Mouse (Mus musculus) CH12.LX (cell line): ENCODE measurements around the gene Lrrc18. TPM values are rescaled to one million over a fixed set of nuclear protein-coding genes. Genes with fewer than 3 reads are reported as not detected.

Source experiments
- DNase-seq: peaks from one replicate; pipeline ENCODE4 v3.0.0-alpha.2; 2013; ENCODE audit errors: extremely low read depth
- H3K27ac ChIP-seq: 2 replicates; pipeline ENCODE4 v1.5.1; 2012; ENCODE audit warnings: low read depth, mild to moderate bottlenecking, control low read depth, moderate library complexity; ENCODE audit not compliant: insufficient read depth
- H3K27me3 ChIP-seq: replicated peaks from 2 replicates; pipeline ENCODE3; 2012; ENCODE audit warnings: inconsistent platforms
- H3K36me3 ChIP-seq, 2 experiments: replicated peaks in 1 of 2; 2 replicates each; pipeline versions ENCODE3 to v1.6.1; 2012; ENCODE audit warnings: inconsistent platforms in 1 of 2, low read length in 1 of 2, mild to moderate bottlenecking in 1 of 2, mixed read lengths in 1 of 2, moderate library complexity in 1 of 2; ENCODE audit not compliant: control insufficient read depth in 1 of 2, insufficient read depth in 1 of 2
- H3K4me1 ChIP-seq, 2 experiments: 2 replicates each; pipeline ENCODE4 v1.6.1; 2012; ENCODE audit warnings: inconsistent platforms in 1 of 2, moderate library complexity in 1 of 2; ENCODE audit not compliant: insufficient read depth in 2 of 2, control insufficient read depth in 1 of 2
- H3K4me2 ChIP-seq: 2 replicates; pipeline ENCODE4 v1.6.1; 2012; ENCODE audit warnings: low read depth, mild to moderate bottlenecking, control low read depth; ENCODE audit not compliant: poor library complexity, insufficient read depth, severe bottlenecking
- H3K4me3 ChIP-seq, 3 experiments: fragments of 150-350 bp in 1 of 3; sonication (generic) in 1 of 3; replicated peaks in 1 of 3; 2 replicates each; pipeline versions ENCODE3 to v1.5.1; 2011 to 2012; ENCODE audit warnings: low read depth in 2 of 3, low read length in 2 of 3, mild to moderate bottlenecking in 2 of 3, moderate library complexity in 2 of 3, control low read depth in 1 of 3, improper control_type of control experiment in 1 of 3, inconsistent platforms in 1 of 3, mixed read lengths in 1 of 3; ENCODE audit not compliant: poor library complexity in 1 of 3
- H3K79me2 ChIP-seq: replicated peaks from 2 replicates; pipeline ENCODE4 v1.6.1; 2012; ENCODE audit warnings: mild to moderate bottlenecking, moderate library complexity; ENCODE audit not compliant: control insufficient read depth, poor library complexity, insufficient read depth, severe bottlenecking; ENCODE audit errors: extremely low read depth
- H3K9ac ChIP-seq: 2 replicates; pipeline ENCODE4 v1.6.1; 2012; ENCODE audit warnings: low read depth, mild to moderate bottlenecking, control low read depth, moderate library complexity; ENCODE audit not compliant: insufficient read depth
- H3K9me3 ChIP-seq: replicated peaks from 2 replicates; pipeline ENCODE3; 2012; ENCODE audit warnings: low read length, inconsistent platforms, mixed read lengths
- EP300 ChIP-seq: IDR thresholded peaks from 2 replicates; pipeline ENCODE4 v1.6.1; 2011; ENCODE audit warnings: low read length, improper control_type of control experiment
- ETS1 ChIP-seq: conservative IDR thresholded peaks from 2 replicates; pipeline ENCODE4 v1.6.1; 2012; ENCODE audit warnings: low read depth, mild to moderate bottlenecking, inconsistent platforms, low read length, improper control_type of control experiment, moderate library complexity
- GABPA ChIP-seq: IDR thresholded peaks from 2 replicates; pipeline ENCODE4 v1.6.1; 2012; ENCODE audit warnings: low read depth, low read length, improper control_type of control experiment, inconsistent platforms; ENCODE audit not compliant: insufficient replicate concordance
- JUND ChIP-seq: conservative IDR thresholded peaks from 2 replicates; pipeline ENCODE4 v1.6.1; 2011; ENCODE audit warnings: low read depth, low read length, improper control_type of control experiment
- MAX ChIP-seq: IDR thresholded peaks from 2 replicates; pipeline ENCODE4 v1.6.1; 2011; ENCODE audit warnings: low read length, improper control_type of control experiment
- MAZ ChIP-seq: IDR thresholded peaks from 2 replicates; pipeline ENCODE4 v1.6.1; 2012; ENCODE audit warnings: low read depth, mild to moderate bottlenecking, inconsistent platforms, low read length, improper control_type of control experiment, moderate library complexity
- MEF2A ChIP-seq: IDR thresholded peaks from 2 replicates; pipeline ENCODE4 v1.6.1; 2014; ENCODE audit warnings: low read depth, mild to moderate bottlenecking, inconsistent platforms, low read length, improper control_type of control experiment, borderline replicate concordance
- MXI1 ChIP-seq: IDR thresholded peaks from 2 replicates; pipeline ENCODE4 v1.6.1; 2011; ENCODE audit warnings: mild to moderate bottlenecking, low read depth, low read length, improper control_type of control experiment
- MYC ChIP-seq: IDR thresholded peaks from 2 replicates; pipeline ENCODE4 v1.6.1; 2011; ENCODE audit warnings: low read depth, mild to moderate bottlenecking, improper control_type of control experiment, low read length
- NELFE ChIP-seq: IDR thresholded peaks from 2 replicates; pipeline ENCODE4 v1.6.1; 2011; ENCODE audit warnings: low read depth, low read length, improper control_type of control experiment
- TBP ChIP-seq: conservative IDR thresholded peaks from 2 replicates; pipeline ENCODE4 v1.6.1; 2011; ENCODE audit warnings: low read depth, low read length, improper control_type of control experiment
- TCF12 ChIP-seq: IDR thresholded peaks from 2 replicates; pipeline ENCODE4 v1.6.1; 2014; ENCODE audit warnings: low read depth, mild to moderate bottlenecking, inconsistent platforms, low read length, improper control_type of control experiment
- UBTF ChIP-seq: IDR thresholded peaks from 2 replicates; pipeline ENCODE4 v1.6.1; 2012; ENCODE audit warnings: low read depth, mild to moderate bottlenecking, inconsistent platforms, low read length, improper control_type of control experiment, moderate library complexity
- USF1 ChIP-seq: IDR thresholded peaks from 2 replicates; pipeline ENCODE4 v1.6.1; 2014; ENCODE audit warnings: low read depth, mild to moderate bottlenecking, inconsistent platforms, low read length, improper control_type of control experiment
- USF2 ChIP-seq: conservative IDR thresholded peaks from 2 replicates; pipeline ENCODE4 v1.6.1; 2011; ENCODE audit warnings: low read depth, low read length, improper control_type of control experiment
- ZC3H11A ChIP-seq: IDR thresholded peaks from 2 replicates; pipeline ENCODE4 v1.6.1; 2012; ENCODE audit warnings: low read depth, mild to moderate bottlenecking, inconsistent platforms, low read length, improper control_type of control experiment
- ZKSCAN1 ChIP-seq: IDR thresholded peaks from 2 replicates; pipeline ENCODE4 v1.6.1; 2012; ENCODE audit warnings: low read depth, inconsistent platforms, low read length, improper control_type of control experiment, borderline replicate concordance
- dilution Hi-C: fragments of 300-500 bp; cut with MboI; formaldehyde crosslinking; loops from 2 replicates; pipeline ENCODE4 v1.14.3; 2020; ENCODE audit warnings: low sequenced_read_pairs; ENCODE audit not compliant: extremely low pct_unique_long_range_greater_than_20kb, extremely low pct_ligation_motif_present
- in situ Hi-C: fragments of 300-500 bp; cut with MboI; formaldehyde crosslinking; loops from 3 replicates; pipeline ENCODE4 v1.14.3; 2019; ENCODE audit warnings: low sequenced_read_pairs, low pct_ligation_motif_present, low pct_unique_long_range_greater_than_20kb, mixed read lengths
- polyA plus RNA-seq: library from polyadenylated mRNA; unstranded; fragments of >175 nt; gene quantifications from 2 replicates; pipeline ENCODE4 v1.2.1, GENCODE M21; 2012; ENCODE audit warnings: low read depth; ENCODE audit not compliant: insufficient read length
- total RNA-seq, 2 experiments: library from RNA; depleted of rRNA; stranded (reverse); fragments of 300-350 nt in 1 of 2; fragments of >200 nt in 1 of 2; gene quantifications; 2 replicates each; pipeline ENCODE4 v1.2.3; 2012 to 2014

Lrrc18 gene
- total and polyA plus RNA-seq, 3 experiments, result 0.08 to 0.76 TPM; not detected in 1

GRCm38 (mm10) chr14:32994954-32995636 is 3.9 kb downstream of the Lrrc18 start:
- Histone ChIP-seq H3K4me1 (peaks cover 0 to 6% of the 10 kb centered on the region in 2 experiments; a peak in 2 of 4 replicates), H3K4me2 (no peak overlapping the region), H3K9me3 (no peaks in the 10 kb centered on the region), H3K27me3 (no peaks in the 10 kb centered on the region), H3K79me2 (no peaks in the 10 kb centered on the region; the same call in 1 of the 2 replicates), H3K9ac (no peak overlapping the region), H3K4me3 (no peak overlapping the region), H3K36me3 (peaks cover 55 to 89% of the 10 kb centered on the region in 2 experiments), H3K27ac (no peak overlapping the region)
- no peak for TF ChIP-seq JUND
- no peak for TF ChIP-seq ZC3H11A
- TF ChIP-seq MYC, result no peak
- TF ChIP-seq TCF12, result no peak
- no peak for DNase-seq
- in situ Hi-C loops, result no loop called here
- dilution Hi-C loops, result no loop called here

GRCm38 (mm10) chr14:32999511-32999910 is 8.3 kb downstream of the Lrrc18 start:
- H3K4me2 ChIP-seq, result no peak overlapping the region
- H3K79me2 ChIP-seq, result no peaks in the 10 kb centered on the region; the same call in 1 of the 2 replicates
- H3K27me3 ChIP-seq, result no peaks in the 10 kb centered on the region
- peaks cover 64 to 96% of the 10 kb centered on the region in 2 experiments for H3K36me3 ChIP-seq
- no peak for DNase-seq
- no peak overlapping the region for H3K27ac ChIP-seq
- dilution Hi-C loops (no loop called here), in situ Hi-C loops (no loop called here)
- no peak overlapping the region for H3K4me3 ChIP-seq
- no peak for TF ChIP-seq USF1
- TF ChIP-seq NELFE, result no peak
- peaks cover 0 to 6% of the 10 kb centered on the region in 2 experiments; a peak in 2 of 4 replicates for H3K4me1 ChIP-seq
- H3K9ac ChIP-seq, result no peak overlapping the region
- H3K9me3 ChIP-seq, result no peaks in the 10 kb centered on the region

- H3K27ac ChIP-seq, result no peak overlapping the region
- peaks cover 62 to 96% of the 10 kb centered on the region in 2 experiments for H3K36me3 ChIP-seq
- no peak overlapping the region for H3K4me3 ChIP-seq
- no peak for DNase-seq
- H3K9me3 ChIP-seq, result no peaks in the 10 kb centered on the region
- TF ChIP-seq EP300 (no peak), MAX (no peak), MXI1 (no peak), TBP (no peak), MEF2A (no peak), TCF12 (no peak), USF2 (no peak), MAZ (no peak), UBTF (no peak), ZKSCAN1 (no peak), ETS1 (no peak), GABPA (no peak)
- no peak overlapping the region for H3K4me2 ChIP-seq
- no peaks in the 10 kb centered on the region for H3K27me3 ChIP-seq
- in situ Hi-C loops (no loop called here), dilution Hi-C loops (no loop called here)
- H3K4me1 ChIP-seq, result peaks cover 0 to 6% of the 10 kb centered on the region in 2 experiments; a peak in 2 of 4 replicates
- no peak overlapping the region for H3K9ac ChIP-seq
- no peaks in the 10 kb centered on the region; the same call in 1 of the 2 replicates for H3K79me2 ChIP-seq
These were observed 9.2 kb downstream of the Lrrc18 start for GRCm38 (mm10) chr14:33000112-33000979.
